Mouse (Mus musculus): ENCODE data around the gene Tlr5.

Tlr5 gene

GRCm38 (mm10) chr1:182953165-182953564 lies 1.4 kb upstream of the Tlr5 start:
- in situ Hi-C loops (cut with MboI; ENCODE audit: low sequenced_read_pairs), result no loop called here

- in situ Hi-C loops (cut with MboI; ENCODE audit: low sequenced_read_pairs), result no loop called here
These were observed 921 bp upstream of the Tlr5 start for GRCm38 (mm10) chr1:182953667-182954066.

- in situ Hi-C loops (cut with MboI; ENCODE audit: low sequenced_read_pairs), result no loop called here
These were observed 546 bp downstream of the Tlr5 start for GRCm38 (mm10) chr1:182955047-182955620.

- in situ Hi-C loops (cut with MboI; ENCODE audit: low sequenced_read_pairs), result no loop called here
These were observed 1.8 kb downstream of the Tlr5 start for GRCm38 (mm10) chr1:182956186-182956960.

GRCm38 (mm10) chr1:182957001-182957757 lies 2.6 kb downstream of the Tlr5 start:
- in situ Hi-C loops (cut with MboI; ENCODE audit: low sequenced_read_pairs), result no loop called here

GRCm38 (mm10) chr1:182957826-182958544 lies 3.4 kb downstream of the Tlr5 start:
- in situ Hi-C loops (cut with MboI; ENCODE audit: low sequenced_read_pairs), result no loop called here

- in situ Hi-C loops (cut with MboI; ENCODE audit: low sequenced_read_pairs), result no loop called here
These were observed 4.2 kb downstream of the Tlr5 start for GRCm38 (mm10) chr1:182958824-182959223.

- in situ Hi-C loops (cut with MboI; ENCODE audit: low sequenced_read_pairs), result no loop called here
These were observed 4.7 kb downstream of the Tlr5 start for GRCm38 (mm10) chr1:182959251-182959691.

GRCm38 (mm10) chr1:182959811-182960455 lies 5.3 kb downstream of the Tlr5 start:
- in situ Hi-C loops (cut with MboI; ENCODE audit: low sequenced_read_pairs), result no loop called here

GRCm38 (mm10) chr1:182961076-182961475 lies 6.5 kb downstream of the Tlr5 start:
- in situ Hi-C loops (cut with MboI; ENCODE audit: low sequenced_read_pairs), result no loop called here

GRCm38 (mm10) chr1:182963329-182963728 lies 8.7 kb downstream of the Tlr5 start:
- in situ Hi-C loops (cut with MboI; ENCODE audit: low sequenced_read_pairs), result no loop called here

- in situ Hi-C loops (cut with MboI; ENCODE audit: low sequenced_read_pairs), result no loop called here
These were observed 10.4 kb downstream of the Tlr5 start for GRCm38 (mm10) chr1:182964855-182965466.

- in situ Hi-C loops (cut with MboI; ENCODE audit: low sequenced_read_pairs), result no loop called here
These were observed 14.1 kb downstream of the Tlr5 start for GRCm38 (mm10) chr1:182968732-182969131.

GRCm38 (mm10) chr1:182972240-182972639 lies 17.7 kb downstream of the Tlr5 start:
- in situ Hi-C loops (cut with MboI; ENCODE audit: low sequenced_read_pairs), result no loop called here

GRCm38 (mm10) chr1:182974826-182975225 lies 20.2 kb downstream of the Tlr5 start:
- in situ Hi-C loops (cut with MboI; ENCODE audit: low sequenced_read_pairs), result no loop called here

GRCm38 (mm10) chr1:182980702-182981101 lies 26.1 kb downstream of the Tlr5 start:
- in situ Hi-C loops (cut with MboI; ENCODE audit: low sequenced_read_pairs), result no loop called here

- in situ Hi-C loops (cut with MboI; ENCODE audit: low sequenced_read_pairs), result no loop called here
These were observed 28.4 kb downstream of the Tlr5 start for GRCm38 (mm10) chr1:182982995-182983394.

- in situ Hi-C loops (cut with MboI; ENCODE audit: low sequenced_read_pairs), result no loop called here
These were observed 29.0 kb downstream of the Tlr5 start for GRCm38 (mm10) chr1:182983496-182984127.

- in situ Hi-C loops (cut with MboI; ENCODE audit: low sequenced_read_pairs), result no loop called here
These were observed 31.7 kb downstream of the Tlr5 start for GRCm38 (mm10) chr1:182986243-182986642.

GRCm38 (mm10) chr1:182986750-182987149 lies 32.2 kb downstream of the Tlr5 start:
- in situ Hi-C loops (cut with MboI; ENCODE audit: low sequenced_read_pairs), result no loop called here

Data from CH12F3 (cell line).